Mouse (Mus musculus): ENCODE measurements around the gene Fibp.

The Fibp gene

GRCm38 (mm10) chr19:5463791-5464562 is 3.6 kb downstream of the Fibp start:
- in situ Hi-C loops (cut with MboI, MseI) = no loop called here

GRCm38 (mm10) chr19:5465037-5465436 is 4.6 kb downstream of the Fibp start:
- in situ Hi-C loops (cut with MboI, MseI) = no loop called here

GRCm38 (mm10) chr19:5466916-5467500 is 6.6 kb downstream of the Fibp start:
- in situ Hi-C loops (cut with MboI, MseI) = no loop called here

DNA sequence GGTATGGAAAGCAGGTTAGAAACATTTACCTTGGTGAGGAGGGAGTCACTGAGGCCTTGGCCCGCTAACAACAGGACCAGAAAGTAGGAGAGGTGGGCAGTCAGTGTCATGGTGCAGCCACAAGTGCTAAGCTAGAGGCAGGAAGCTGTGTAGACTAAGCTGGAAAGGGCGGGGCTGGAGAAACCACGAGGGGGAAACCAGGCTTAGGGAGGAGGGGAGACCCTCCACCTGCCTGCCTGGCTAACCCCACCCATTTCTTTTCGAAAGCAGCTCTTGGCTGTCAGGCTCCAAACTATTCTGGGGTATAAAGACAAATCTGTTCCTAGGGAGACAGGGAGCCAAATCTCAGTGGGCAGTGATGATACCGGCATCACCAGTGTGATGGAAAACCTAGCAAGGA is 8.0 kb downstream of the Fibp start, which contains the start of gene Ctsw:
TSS of gene Ctsw (minus strand) at position 134 of the 400 bp plus-strand sequence.
- in situ Hi-C loops (cut with MboI, MseI) = no loop called here

GRCm38 (mm10) chr19:5471846-5472245 is 11.4 kb downstream of the Fibp start:
- in situ Hi-C loops (cut with MboI, MseI) = no loop called here

DNA sequence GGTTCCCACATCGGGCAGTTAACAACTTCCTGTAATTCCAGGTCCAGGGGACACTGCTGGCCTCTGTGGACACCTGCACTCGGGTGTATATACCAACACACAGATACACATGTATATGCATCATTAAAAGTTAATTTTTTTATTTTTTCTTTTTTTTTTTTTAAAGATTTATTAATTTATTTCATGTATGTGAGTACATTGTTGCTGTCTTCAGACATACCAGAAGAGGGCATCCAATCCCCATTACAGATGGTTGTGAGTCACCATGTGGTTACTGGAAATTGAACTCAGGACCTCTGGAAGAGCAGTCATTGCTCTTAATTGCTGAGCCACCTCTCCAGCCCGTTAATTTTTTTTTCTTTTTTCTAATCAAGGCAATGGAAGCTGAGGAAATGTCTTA is 12.4 kb downstream of the Fibp start:
- in situ Hi-C loops (cut with MboI, MseI) = no loop called here

DNA sequence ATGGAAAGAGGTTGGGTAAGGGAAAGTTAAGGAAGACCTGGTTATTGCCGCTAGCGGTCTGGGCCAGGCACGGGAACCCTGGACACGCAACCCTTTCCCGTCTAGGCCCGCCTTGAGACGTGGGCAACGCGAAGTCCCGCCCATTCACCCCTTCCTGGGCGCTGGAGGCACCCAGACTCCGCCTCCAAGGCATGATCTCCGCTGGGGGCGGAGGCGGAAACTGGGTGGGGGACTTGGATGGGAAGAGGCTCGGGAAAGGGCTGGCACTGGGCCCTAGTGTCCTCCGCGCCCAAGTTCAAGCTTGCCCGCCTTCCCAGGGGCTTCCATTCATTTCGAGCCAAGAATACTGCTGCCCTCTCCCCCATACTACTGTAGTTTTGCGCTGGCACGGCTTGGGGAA is 13.3 kb downstream of the Fibp start, which contains the start of gene Efemp2:
TSS of gene Efemp2 (plus strand) at position 235 of the 400 bp plus-strand sequence.
- in situ Hi-C loops (cut with MboI, MseI) = no loop called here

DNA sequence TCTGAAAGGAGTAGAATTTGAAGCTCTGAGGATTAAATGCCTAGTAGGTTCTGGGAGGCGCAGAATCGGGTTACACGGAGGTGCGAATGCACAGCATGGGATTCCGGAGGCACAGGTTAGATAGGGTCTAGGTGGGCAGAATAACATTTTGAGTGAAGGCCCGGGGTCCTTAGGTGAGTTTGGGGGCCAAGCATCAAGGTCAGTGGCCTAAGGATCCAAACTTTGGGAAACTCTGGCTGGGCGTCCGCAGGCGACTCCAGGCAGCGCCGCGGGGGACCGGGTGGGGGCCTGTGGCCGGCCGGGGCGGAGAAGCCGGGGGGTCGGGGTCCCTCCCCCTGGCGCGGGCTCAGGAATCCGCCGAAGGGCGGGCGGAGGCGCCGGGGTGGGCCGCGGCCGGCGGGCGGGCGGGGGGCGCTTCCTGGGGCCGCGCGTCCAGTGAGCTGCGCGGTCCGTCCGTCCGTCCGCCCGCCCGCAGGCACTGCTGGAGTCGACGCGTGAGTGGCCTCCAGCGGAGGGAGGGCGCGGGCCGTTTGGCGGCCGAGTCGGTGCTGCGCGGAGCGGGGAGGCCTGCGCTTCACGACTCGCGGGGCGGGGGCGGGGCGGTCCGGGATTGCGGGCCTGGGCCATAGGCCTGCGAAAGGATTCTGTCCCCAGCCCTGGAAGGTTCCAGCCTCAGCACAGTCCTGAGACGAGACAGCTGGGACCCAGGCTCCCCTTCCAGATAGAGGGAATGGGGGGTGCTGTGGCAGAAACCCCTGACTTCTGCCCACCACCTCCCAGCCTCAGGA is 14.1 kb downstream of the Fibp start:
- in situ Hi-C loops (cut with MboI, MseI) = no loop called here

- in situ Hi-C loops (cut with MboI, MseI) = no loop called here
Observed at GRCm38 (mm10) chr19:5475069-5475714, 14.8 kb downstream of the Fibp start.

- in situ Hi-C loops (cut with MboI, MseI) = no loop called here
Observed at GRCm38 (mm10) chr19:5477004-5477667, 16.7 kb downstream of the Fibp start.

- in situ Hi-C loops (cut with MboI, MseI) = no loop called here
Observed at GRCm38 (mm10) chr19:5477668-5478300, 17.4 kb downstream of the Fibp start.

DNA sequence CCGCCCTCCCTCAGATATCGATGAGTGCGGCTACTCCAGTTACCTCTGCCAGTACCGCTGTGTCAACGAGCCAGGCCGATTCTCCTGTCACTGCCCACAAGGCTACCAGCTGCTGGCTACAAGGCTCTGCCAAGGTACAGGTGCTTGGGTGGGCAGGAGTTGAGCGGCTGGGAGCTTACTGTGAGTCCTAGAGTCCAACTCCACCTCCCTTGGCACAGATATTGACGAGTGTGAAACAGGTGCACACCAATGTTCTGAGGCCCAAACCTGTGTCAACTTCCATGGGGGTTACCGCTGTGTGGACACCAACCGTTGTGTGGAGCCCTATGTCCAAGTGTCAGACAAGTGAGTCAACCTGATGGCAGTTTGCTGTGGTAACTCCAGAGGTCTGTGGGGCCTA is 19.6 kb downstream of the Fibp start:
- in situ Hi-C loops (cut with MboI, MseI) = no loop called here

DNA sequence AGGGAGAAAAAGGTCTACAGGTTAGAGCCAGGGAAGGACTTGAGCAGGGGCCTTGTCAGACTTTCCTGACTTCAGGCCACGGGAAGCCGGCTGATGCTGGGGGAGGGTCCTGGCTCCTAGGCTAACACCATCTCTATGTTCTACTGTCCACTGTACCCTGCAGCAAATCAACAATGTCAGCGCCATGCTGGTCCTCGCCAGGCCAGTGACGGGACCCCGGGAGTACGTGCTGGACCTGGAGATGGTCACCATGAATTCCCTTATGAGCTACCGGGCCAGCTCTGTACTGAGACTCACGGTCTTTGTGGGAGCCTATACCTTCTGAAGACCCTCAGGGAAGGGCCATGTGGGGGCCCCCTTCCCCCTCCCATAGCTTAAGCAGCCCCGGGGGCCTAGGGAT is 21.0 kb downstream of the Fibp start:
- in situ Hi-C loops (cut with MboI, MseI) = no loop called here

DNA sequence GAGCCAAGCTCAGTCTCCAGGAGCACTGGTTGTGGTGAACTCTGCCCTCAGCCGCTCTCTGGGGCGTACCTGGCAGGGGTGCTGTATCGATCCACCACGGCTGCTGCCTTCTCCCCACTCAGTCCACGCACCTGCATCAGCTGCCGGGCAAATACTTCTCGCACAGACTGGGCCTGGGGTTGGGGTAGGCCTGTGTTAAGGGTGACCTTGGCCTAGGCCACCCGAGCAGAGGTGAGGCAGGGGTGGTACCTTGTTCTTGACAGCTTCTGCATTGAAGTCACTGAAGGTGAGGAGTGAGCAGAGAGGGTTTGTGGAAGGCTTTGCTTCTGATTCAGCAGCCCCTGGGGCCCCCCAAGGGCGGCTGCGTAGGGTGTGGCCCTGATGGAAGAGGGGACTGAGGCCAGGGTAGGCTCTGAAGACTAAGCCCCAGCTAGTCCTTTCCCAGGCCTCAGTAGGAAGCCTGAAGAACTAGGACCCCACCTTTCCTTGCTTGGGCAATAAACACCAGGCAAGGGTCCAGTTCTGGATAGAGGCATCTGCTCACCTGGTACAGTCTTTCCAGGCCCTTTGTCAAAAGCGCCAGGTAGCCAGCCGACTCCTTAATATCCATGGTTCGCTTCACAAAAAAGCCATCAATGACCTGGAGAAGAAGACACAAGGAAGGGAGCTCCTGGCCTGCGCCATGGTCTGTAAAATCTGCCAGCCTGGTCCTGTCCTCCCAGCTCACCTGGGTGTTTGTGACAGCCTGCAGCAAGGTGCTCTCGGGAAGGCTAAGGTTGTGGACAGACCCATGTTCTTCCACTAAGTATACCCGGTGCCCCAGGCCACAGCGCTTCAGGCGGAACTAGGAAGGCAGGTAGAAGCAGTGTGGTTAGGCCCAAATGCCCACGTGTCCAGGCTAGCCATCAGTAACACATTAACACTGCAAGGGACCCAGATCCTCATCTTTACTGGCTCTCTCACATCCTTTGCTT is 23.3 kb downstream of the Fibp start:
- in situ Hi-C loops (cut with MboI, MseI) = no loop called here

DNA sequence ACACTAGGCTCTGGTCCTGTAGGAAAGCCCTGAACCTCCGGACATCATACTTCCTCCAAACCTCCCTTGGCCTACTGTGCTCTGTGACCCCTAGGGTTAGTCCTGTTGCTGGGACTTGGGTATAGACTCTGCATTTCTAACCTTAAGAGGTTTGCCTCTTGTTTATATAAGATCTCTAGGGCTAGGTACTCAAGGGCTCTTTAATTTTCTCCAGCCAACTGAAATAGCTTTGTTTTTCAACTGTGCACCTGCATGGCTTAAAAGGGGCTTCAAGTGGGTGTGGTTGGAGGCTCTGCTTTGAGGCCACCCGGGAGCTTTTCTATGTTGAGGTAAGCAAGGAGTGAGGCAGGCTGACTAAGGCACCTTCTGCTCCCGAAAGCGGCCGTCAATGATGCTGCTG is 24.1 kb downstream of the Fibp start:
- in situ Hi-C loops (cut with MboI, MseI) = no loop called here

DNA sequence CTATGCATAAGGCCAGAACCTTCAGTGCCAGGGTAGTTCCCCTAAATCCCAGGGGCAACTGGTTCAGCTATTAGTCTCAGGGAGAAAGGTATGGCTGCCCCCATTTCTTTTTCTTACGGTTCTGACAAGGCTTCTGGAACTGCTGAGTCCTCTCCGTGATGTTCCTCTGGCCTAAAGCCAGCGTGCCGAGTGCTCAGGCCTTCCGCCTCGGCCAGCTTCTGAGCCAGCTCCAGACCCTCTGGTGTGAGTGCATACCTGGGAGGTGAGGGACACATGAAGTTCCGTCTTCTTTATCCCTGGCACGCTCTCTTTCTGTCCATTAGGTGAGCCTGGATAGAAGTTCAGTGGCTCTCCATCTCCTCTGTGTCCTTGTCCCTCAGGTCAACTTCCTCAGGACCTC is 25.0 kb downstream of the Fibp start:
- in situ Hi-C loops (cut with MboI, MseI) = no loop called here

GRCm38 (mm10) chr19:5485821-5486220 is 25.4 kb downstream of the Fibp start:
- in situ Hi-C loops (cut with MboI, MseI) = no loop called here

DNA sequence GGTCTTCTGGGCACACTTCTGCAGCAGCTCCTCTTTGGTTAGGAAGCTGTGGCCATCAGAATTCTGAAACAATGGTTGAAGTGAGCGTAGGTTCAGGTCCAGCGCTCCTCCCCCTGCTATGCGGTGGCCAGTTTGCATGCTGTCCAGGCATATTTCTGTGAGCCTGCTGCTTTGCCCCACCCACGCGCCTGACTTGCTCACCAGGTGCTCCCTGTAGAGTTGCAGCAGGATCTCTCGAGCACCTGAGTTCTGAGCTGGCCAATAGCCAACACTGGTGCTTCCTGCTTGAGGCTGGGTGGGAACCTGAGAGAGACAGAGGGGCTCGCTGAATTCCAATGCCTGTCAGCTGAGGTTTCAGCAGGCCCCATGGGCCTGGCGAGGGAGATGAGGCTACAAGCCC is 25.9 kb downstream of the Fibp start:
- in situ Hi-C loops (cut with MboI, MseI) = no loop called here

- in situ Hi-C loops (cut with MboI, MseI) = no loop called here
Observed at GRCm38 (mm10) chr19:5486771-5487170, 26.4 kb downstream of the Fibp start.

All from T-helper 1 cell (primary cell).